Mouse (Mus musculus) lung, postnatal 0 days (tissue): Measurements from ENCODE around the gene Shisa7.

Experiments used
- CTCF ChIP-seq: IDR thresholded peaks from 2 replicates; pipeline ENCODE4 v1.5.1; 2016; ENCODE audit warnings: antibody characterized with exemption, mild to moderate bottlenecking
- EP300 ChIP-seq: IDR thresholded peaks from 2 replicates; pipeline ENCODE4 v1.6.1; 2016; ENCODE audit warnings: antibody characterized with exemption, mild to moderate bottlenecking, control low read depth

DNA sequence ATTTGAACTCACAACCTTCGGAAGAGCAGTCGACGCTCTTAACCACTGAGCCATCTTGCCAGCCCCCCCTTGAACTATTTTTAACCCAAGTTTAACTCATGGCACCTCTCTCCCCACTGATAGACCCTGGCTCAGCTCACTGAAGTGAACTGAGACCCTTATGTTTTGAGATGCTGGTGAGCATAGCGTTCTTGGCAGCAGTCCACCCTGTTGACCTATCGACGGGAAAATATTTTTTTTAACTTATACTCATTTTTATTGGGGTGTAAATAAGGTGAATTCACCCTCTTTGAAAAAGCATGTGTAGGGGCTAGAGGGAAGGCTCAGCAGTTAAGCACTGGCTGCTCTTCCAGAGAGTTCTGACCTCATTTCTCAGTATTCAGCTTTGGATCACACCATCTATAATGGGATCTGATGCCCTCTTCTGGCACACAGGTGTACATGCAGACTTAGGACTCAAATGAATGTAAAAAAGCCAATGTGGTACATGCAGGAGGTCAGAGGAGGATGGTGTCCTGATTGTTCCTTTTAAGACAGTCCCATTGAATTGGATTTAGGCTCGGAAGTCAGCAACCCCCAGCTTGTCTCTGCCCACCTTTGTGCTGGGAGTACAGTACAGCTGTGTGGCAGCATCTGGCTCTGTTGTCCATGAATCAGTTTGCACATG, 48.6 kb downstream of the Shisa7 start:
- TF ChIP-seq CTCF (peak; percentile 86), EP300 (no peak)
